Mouse (Mus musculus): Measurements from ENCODE around the gene Arrb1.
"Not testable (repeated sequence)": the region's sequence is repeated elsewhere in the genome, so short reads cannot be mapped to it uniquely, and the experiment has no call there.

The Arrb1 gene

DNA sequence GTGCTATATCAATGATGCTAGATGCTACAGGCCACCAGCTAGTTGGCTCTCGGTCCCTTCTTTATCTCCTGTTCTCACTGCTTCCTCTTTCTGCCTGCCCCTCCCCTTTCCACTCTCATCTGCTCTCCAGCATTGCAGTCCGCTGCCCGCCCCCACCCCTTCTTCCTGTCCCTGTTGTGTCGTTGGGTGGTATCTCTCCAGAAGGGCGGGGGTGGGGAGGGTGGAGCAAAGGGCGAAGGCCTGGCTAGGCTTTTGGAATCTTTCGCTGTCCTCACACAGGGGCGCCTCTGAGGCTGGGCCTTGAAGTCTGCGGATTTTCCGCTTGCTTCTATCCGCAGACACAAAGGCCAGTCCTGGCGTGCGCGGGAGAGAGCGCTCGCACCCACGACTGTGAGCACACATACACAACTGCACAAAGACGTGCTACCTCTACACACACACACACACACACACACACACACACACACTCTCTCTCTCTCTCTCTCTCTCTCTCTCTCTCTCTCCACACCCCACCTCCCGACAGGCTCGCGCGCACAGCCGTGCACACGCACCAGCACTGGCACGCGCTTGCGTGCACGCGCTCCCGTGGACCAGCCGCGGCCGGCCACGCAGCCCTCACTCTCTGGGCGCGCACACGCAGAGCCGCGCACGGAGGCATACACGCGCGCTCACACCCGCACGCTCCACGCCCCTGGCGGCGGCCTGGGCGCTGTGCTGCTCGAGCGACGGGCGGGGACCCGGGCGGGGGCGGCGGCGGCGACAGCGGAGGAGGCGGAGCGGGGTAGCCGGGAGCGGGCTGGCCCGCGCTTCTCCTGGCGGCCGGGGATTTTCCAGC is at the start of gene Arrb1:
Arrb1 (plus strand) TSS at position 566 of the 835 bp plus-strand sequence.
- DNase-seq (ENCODE audit: low spot score): peak; percentile 84

DNA sequence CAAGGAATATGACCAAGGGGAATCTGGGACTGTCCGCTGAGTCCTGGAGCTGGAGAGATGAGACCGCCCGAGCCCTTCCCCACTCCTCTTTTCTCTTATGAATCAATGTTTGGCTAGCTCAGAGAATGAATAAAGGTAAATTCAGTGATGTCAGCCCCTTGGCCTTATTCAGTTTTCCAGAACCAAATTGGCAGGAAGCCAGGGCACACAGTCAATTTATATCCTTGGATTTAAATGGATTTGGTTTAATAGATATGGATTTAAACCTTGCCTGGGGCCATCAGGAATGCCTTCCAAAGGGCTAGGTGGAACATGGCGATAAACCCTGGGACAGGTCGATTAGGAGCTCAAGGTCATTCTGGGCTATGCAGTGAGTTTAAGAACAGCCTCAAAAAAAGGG is 45.6 kb upstream of the Arrb1 start:
- DNase-seq (ENCODE audit: low spot score): no peak

- no peak for DNase-seq (ENCODE audit: low spot score)
Measured at GRCm38 (mm10) chr7:99499128-99499527, 36.1 kb upstream of the Arrb1 start.

DNA sequence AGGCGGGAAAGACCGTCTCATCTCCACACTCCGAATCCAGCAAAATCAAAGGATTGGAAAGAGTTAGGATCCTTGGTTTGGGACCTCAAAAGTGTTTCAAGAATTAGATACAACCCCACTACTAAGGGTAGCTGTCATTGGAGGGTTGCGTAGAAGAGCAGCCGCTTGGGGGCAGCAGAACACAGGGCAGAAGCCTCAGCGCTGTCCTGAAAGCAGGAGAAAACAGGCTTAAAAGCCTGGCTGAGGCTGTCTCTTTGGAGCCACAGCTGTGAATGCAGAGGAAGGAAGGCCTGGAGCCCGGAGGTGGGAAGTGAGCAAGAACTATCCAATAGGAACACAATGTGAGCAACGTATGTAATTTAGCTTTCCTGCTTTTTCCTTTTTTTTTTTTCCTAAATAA is 35.1 kb upstream of the Arrb1 start:
- peak; percentile 91 for DNase-seq (ENCODE audit: low spot score)

DNA sequence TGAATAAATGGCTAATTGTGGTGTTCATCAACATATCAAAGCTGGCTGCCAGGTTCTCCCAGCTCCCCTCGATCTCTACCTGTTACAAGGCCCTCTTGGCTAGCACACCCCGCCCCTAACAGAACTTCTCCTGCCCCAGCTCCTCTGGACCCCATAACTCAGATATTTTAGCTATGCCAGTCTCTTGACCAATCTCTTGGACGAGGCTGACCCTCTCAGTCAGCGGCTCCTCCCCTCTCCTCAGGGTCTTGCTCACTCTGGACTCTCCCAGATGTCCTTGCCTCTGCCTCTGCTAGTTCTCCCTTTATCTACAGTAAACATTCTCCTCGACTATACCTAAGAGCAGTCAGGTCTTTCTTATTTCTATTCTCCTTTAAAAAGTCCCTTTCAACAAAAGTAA is 34.6 kb upstream of the Arrb1 start:
- no peak for DNase-seq (ENCODE audit: low spot score)

DNA sequence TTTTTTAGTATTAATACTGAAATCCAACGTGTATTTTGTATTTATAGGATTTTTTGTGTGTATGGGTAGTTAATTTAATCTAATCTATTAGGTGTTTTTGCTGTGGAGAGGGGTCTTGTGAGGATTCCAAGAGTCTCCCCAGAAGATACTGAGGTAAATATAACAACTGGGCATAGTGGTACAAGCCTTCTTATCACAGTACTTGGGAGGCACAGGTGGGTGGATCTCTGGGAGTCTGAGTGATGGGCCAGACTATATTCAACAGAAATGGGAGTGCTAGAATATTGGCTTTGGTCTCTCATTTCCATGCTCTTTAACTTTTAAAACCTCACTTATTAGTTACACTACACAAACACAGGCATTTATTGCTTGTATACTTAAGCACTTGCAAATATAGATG is 34.1 kb upstream of the Arrb1 start:
- DNase-seq (ENCODE audit: low spot score): no peak

DNA sequence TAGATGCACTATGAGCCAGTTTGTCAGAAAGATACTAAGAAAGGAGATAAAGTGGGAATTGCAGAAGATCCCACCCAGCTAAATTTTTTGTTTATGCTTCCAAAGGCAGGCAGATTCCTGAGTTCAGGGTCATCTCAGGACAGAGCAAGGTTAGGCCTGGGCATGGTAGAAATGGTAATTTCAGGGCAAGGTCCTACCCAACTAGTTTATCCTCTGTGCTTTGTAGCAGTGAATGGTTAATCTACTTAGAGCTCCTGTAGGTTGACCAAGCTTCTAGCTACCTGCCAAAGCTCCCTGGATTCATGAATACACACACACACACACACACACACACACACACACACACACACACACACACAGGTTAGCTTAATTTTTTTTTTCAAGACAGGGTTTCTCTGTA is 30.7 kb upstream of the Arrb1 start:
- no peak for DNase-seq (ENCODE audit: low spot score)

DNA sequence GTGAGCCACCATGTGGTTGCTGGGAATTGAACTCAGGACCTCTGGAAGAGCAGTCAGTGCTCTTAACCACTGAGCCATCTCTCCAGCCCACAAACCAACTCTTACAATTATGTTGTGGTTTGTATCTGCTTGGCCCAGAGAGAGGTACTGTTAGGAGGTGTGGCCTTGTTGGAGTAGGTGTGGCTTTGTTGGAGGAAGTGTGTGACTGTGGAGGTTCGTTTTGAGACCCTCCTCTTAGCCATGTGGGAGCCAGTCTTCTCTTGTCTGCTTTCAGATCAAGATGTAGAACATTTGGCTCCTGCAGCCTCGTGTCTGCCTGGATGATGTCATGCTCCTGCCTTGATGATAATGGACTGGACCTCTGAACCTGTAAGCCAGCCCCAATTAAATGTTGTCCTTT is 27.1 kb upstream of the Arrb1 start:
- not testable (repeated sequence) for DNase-seq (ENCODE audit: low spot score)

DNA sequence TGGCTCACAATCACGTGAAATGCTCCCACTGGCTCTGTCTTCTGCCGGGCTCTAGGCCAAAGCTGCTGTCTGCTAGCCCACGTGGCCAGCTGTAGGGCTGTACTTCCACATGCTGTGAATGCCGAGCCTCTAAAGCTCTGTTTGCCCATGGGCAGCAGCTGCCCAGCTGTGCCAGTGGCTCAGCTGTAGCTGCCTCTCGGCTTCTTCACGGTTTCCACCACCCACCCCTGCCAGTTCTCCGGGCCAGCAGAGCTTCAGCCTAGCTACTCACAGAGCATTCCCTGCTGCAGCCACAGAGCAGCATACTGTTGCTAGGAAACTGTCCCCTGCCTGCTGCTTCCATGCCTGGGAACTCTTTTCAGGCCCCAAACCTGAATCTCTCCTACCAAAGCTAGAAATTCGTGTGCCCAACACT is 25.2 kb upstream of the Arrb1 start:
- DNase-seq (ENCODE audit: low spot score): peak; percentile 69

DNA sequence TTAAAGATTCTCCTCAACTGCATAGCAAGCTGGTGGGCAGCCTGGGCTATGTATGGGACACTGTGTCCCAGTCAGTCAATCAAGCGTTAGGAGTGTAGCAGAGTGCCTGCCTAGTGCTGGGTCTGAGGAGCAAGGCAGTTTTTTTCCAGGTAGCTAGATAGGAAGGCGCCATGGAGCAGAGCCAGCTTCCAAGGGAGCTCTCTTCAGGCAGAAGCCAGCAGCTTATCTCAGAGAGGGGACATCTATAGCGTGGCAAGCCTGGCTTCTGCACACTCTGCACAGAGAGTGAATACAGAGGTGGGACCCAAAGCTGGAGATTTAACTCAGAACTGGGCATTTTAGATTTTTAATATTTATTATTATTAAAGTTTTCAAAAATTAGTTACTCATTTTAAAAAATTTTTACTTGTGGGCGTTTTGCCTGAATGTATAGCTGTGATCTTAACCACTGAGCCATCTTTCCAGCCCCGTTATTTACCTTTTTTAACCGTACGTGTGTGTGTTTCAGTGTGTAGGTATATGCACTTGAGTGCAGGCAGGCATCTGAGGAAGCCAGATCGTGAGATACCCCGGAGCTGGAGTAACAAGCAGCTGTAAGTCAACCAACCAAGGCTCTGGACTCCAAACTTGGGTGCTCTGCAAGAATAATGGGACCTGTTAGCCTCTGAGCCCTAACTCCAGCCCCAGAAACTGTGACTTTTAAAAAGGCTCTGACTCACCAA is 19.0 kb upstream of the Arrb1 start:
- no peak for DNase-seq (ENCODE audit: low spot score)

DNA sequence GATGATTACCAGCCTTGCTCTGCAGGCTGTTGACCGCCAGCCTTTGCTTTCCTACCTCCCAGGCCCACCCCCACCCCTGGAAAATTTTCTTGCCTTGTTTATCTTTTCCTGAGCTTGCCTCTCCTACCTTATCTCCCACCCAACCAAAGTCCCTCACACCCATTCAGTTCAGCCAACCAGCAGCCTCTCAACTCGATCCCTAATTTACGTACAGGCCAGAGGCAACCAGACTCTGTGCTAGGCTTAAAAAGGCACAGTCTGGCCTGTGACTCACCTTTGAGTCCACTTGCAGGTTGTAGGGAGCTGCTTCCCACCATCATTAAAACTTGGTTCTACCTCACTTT is 18.5 kb upstream of the Arrb1 start:
- DNase-seq (ENCODE audit: low spot score): no peak

GRCm38 (mm10) chr7:99518954-99519644 is 16.2 kb upstream of the Arrb1 start:
- no peak for DNase-seq (ENCODE audit: low spot score)

DNA sequence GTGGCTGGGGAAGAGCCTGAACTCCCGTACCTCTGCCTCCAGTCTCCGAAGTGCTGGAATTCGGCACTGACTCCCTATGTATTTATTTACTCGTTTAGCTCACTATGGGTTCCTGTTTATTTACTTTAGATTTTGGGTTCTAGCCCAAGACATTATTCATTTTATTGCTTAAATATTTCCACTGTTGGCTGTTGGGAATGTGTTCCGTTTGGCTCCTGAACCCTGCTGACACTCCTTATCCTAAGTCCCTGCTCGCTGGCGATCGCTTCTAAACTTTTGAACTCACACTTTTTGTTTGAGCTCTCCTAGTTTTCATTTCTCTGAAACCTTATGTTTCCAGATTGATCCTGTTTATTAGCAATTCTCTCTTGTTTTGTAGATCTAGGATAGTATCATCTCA is 12.1 kb upstream of the Arrb1 start:
- no peak for DNase-seq (ENCODE audit: low spot score)

DNA sequence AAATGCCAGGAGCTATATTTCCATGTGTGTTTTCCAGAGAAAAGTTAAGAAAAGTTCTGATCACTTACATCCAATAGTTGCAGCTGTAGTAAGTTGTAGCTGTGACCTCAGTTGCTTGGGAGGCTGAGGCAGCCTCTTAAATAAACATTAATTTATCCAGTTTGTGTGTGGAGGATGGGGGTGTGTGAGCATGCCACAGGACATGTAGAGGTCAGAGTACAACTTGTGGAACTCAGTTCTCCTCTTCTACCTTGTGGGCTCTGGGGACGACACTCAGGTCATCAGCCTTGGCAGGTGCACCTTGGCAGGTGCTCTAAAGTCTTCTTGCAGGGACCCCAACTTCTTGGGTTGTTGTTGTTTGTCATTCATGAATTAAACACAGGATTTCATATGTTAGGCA is 11.4 kb upstream of the Arrb1 start:
- no peak for DNase-seq (ENCODE audit: low spot score)

DNA sequence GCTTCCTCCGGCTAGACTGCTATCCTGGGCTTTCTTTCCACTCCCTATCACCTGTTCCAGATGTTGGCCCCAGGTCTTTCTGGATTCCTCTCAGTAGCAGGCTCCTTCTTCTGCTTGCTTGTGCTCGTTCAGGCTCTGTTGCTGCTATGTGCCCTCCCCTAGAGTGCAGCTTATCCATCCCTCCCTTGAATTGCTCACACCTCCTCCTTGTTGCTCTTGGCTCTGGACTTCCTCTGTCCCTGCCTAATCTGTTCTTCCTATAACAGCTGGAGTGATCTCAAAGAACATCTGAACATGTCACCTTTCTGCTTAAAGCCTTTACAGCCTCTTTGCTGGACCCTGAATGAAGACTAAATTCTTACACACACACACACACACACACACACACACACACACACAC is 6.7 kb upstream of the Arrb1 start:
- no peak for DNase-seq (ENCODE audit: low spot score)

- no peak for DNase-seq (ENCODE audit: low spot score)
Measured at GRCm38 (mm10) chr7:99529410-99529809, 5.9 kb upstream of the Arrb1 start.

GRCm38 (mm10) chr7:99531408-99531970 is 3.8 kb upstream of the Arrb1 start:
- no peak for DNase-seq (ENCODE audit: low spot score)

DNA sequence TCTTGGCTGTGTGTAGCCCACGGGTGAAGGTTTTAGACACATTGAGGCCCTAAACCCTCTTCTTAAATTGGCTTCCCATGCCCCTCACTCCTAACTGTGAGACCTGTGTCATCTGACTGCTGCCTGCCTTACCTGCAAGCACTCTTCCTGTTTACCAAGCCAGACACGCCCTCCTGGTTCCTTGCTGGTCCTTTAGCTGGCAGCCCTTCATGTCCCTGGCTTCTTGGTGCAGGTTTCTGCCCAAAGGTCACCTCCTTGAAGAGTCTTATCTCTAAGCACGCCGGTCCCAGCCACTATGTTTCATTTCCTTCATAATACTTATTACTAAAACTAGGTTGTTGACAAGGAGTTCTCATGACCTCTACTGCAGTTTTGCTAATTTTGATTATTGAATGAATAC is 2.7 kb upstream of the Arrb1 start:
- DNase-seq (ENCODE audit: low spot score): no peak

DNA sequence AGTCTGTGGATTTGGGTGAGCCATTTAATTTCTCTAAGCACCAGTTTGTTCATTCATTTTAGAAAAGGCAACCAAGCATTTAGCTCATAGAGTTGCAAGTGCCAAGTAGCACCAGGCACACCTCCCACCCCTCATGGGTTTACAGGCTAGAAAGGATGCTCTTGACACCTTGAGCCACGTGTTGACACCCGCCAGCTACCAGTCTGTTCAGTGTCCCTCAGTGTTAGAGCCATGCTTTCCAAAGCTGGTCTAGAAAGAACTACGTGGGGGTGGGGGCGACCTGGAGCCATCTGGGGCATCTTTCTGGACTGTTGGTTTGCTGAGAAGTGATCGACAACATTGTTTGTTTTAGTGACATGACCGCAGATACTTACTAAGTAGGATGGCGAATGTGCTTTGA is 1.7 kb upstream of the Arrb1 start:
- no peak for DNase-seq (ENCODE audit: low spot score)

DNA sequence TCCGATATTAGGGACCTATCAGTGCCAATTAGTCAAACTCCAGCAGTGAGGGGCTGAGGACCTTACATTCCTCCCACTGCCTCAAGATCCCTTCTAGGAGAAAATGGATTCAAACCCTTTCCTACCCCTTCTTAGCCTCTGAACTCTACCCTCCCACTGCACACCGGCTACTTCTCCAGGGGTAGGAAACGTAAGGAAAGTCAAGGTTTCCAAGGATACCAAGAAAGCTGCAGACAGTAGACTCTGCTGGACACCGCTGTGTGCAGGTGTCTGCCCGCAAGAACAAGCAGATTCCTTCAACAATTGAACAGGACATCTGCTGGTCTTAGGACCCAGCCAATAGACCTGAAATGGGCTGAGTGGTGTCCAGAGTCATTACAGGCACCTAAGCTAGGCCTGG is 765 bp upstream of the Arrb1 start:
- DNase-seq (ENCODE audit: low spot score): no peak

- no peak for DNase-seq (ENCODE audit: low spot score)
Measured at GRCm38 (mm10) chr7:99535741-99536501, 655 bp downstream of the Arrb1 start.

DNA sequence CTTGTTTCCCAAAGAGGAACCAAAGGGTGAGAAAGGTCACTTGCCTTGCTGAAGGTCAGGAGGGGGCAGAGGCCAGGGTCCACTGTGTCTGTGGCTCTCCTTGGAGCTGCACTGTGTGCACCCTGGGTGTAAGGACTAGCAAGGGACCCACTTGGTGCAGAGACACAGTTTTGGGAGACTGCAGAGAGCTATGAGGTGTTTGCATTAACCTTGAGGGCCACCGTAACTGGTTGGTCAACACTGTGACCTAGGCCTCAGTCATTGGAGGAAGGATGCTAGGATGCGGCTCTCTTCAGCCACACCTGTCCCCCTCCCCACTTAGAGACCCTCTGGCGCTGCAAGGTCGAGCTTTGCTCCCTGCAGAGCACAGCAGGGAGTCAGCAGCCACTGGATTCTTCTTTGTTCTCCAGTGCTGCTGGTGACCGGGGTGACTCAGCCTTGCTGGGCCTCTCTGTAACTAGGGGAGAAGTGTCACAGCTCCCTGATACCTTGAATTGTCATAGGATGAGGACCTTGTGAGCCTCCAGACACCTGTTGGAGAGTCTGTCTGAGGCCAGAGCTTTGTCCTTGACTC is 2.0 kb downstream of the Arrb1 start:
- DNase-seq (ENCODE audit: low spot score): no peak
